Mouse (Mus musculus) CD4-positive naive resting alpha-beta T cell, adult 57 days (primary cell): Measurements from ENCODE around the gene Arl6. TPM values are rescaled to one million over a fixed set of nuclear protein-coding genes. Genes with fewer than 3 reads are reported as not detected.

Experiments
- total RNA-seq: library from RNA; stranded (reverse); gene quantifications from one replicate; pipeline ENCODE4 v1.2.4, GENCODE M21; 2023

Arl6 gene
- 0.47 TPM for total RNA-seq

DNA sequence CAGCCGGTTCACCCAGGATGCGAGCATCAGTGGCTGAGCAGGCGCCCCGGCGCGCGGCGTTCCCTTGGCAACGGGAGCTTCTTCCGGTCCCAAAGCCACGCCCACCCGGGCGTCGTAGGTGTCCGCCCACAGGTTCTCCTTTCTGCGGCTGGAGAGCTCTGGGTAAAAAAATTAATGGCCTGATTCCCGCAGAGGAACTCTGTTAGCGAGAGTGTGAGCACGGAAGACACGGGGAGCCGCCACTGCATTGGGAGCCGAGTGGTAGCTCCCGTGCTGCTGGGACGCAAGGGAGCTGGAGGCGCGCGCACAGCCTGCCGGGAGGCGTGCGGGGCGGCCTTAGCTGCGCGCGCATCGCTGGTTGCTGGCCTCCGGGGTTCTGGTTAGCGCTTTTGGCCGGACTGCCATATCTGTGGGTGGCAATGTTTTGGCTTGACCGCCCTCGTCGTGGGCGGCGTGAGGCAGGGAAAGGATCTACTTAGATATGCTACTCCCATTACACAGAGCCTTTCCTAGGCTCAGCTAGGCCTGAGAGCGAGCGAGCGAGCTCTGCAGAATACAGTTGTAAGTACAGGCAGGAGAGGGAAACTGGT lies at the start of gene Arl6:
Arl6 (minus strand) TSS at position 290 of the 590 bp plus-strand sequence.

DNA sequence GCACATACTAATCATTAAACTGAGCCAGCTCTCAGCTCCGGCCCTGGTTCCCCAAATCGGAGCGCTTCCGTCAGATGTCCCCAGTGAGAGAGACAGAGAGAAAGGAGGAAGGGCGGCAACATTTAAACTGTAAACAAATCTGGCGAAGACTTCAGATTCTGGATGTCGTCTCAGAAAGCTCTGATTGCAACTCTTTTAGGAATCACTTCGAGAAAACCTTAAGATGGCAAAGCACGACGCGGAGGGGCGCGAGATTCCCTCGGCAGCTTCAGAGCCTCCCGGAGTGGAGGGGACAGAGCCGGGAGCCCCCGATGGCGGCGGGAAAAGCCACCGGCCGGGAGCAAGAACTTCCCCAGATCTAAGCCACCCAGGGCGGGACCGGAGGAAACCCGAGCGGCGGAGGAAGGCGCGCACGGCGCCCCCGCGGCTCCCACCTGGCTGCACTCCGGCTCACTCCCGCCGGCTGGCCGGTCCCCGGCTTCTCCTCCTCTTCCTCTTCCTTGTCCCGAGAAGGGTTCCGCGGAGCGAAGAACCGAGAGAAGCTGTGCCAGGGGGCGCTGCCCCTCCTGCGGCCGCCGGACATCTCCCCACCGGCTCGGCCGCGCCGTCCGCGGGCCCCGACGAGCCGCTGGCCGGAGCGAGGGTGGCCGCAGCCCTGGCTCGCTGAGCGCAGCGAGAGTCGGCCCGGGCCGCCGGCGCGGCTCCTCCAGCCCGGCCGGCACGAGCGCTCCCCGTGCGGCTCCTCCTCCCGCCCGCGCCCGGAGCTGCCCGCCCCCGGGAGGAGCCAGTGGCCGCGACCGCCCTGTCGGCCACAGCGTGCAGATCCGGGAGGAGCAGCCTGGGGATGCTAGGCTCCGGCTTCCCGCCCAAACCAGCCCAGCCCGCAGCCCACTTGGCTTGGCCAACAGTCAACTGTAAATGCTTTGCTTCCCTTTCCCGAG lies 38.6 kb downstream of the Arl6 start, which contains the start of gene Crybg3:
Crybg3 (minus strand) TSS at position 669 of the 941 bp plus-strand sequence.

Other genes with a start within 250 kb of the Arl6 start
- not detected for gene Gabrr3, start 232.1 kb downstream of the Arl6 start, total RNA-seq
- gene Riox2, start 167.6 kb downstream of the Arl6 start, total RNA-seq: 34.6 TPM
- gene Crybg3, start 38.4 kb downstream of the Arl6 start, total RNA-seq: 2.1 TPM